Mouse (Mus musculus) gastrocnemius, postnatal 25 days (tissue): Measurements from ENCODE around the gene Itpr2. TPM values are rescaled to one million over a fixed set of nuclear protein-coding genes. Genes with fewer than 3 reads are reported as not detected.
A peak's percentile ranks its signal among the peaks of the same experiment; 100 is the strongest.

Experiments used
- DNase-seq: peaks from one replicate; pipeline ENCODE4 v3.0.0; 2022
- total RNA-seq, 2 experiments: library from RNA; stranded (reverse); gene quantifications; 1 replicate in 1 of 2; 2 replicates in 1 of 2; pipeline ENCODE4 v1.2.3; 2021

Gene Itpr2
- total RNA-seq, 2 experiments from 2014 or later: 8.5 to 9.4 TPM

DNA sequence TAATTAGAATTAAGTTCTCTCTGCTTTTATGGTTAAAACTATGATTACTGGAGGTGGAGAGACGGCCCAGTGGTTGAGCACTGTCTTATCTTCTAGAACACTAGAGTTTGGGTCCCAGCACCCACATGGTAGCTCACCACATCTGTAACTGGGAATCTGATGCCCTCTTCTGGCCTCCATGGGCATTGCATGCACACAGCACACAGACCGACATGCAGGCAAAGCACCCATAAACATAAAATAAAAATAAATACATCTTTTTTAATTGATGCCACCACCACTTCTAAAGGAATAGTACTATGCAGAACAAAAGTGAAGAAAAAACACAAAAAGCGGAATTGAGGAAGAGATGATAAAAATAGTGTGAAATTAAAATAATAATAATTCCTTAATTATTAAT, 243.8 kb downstream of the Itpr2 start:
- no peak for DNase-seq

GRCm38 (mm10) chr6:146256947-146257670, 244.9 kb downstream of the Itpr2 start:
- DNase-seq: no peak

DNA sequence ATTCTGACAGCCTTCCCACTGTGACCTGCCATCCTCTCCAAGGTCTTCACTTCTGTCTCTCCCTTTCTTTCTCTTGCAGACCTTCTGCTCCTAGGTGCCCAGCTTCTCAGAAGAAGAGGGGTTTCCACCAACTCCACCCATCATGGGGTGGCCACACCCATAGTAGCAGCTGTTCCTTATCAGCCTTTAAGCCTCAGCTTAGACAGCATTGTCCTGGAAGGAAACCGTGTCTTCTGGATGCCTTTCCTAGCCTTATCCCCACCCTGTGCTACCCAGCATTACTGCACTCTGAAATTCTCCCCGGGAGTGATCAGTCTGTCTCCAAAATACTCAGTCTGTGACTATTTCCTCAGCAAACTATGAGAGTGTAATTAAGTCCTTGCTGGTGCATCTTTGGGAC, 245.6 kb downstream of the Itpr2 start:
- DNase-seq: no peak

DNA sequence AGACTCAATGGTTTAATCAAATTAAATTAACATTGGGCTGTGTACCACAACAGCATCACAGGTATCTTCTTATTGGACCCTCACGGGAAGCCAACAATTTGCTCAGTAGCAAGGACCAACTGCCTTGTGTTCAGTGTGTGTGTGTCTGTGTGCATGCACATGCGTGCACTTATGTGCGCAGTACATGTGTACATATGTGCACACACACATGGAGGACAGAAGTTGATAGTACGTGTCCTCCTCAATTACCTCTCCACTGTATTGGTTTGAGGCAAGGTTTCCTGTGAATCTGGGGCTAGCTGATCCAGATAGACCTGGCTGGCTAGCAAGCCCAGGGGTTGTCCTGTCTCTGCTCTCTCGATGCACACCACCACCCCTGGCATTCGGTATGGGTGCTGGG, 246.4 kb downstream of the Itpr2 start:
- no peak for DNase-seq

GRCm38 (mm10) chr6:146254931-146255330, 247.1 kb downstream of the Itpr2 start:
- DNase-seq: no peak

GRCm38 (mm10) chr6:146254216-146254820, 247.7 kb downstream of the Itpr2 start:
- no peak for DNase-seq

- DNase-seq: no peak
Measured at GRCm38 (mm10) chr6:146249096-146249495, 252.9 kb downstream of the Itpr2 start.

DNA sequence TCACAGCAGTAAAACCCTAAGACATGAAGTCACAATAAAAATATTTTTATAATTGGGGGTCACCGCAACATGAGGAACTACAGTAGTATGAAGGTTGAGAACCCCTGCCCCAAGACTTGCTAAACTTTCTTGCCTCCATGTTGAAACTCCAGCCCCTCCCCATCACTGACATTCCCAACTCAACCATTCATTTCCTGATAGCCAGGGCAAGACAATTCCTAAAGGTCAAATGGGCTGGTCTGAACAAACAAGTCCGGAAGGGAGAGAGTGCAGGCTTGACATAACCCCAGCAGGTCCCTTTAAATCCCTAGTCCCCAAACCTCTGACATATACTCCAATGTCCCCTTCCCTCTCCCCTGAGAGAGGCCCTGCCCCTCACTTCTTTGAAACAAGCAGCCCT, 253.7 kb downstream of the Itpr2 start:
- no peak for DNase-seq

DNA sequence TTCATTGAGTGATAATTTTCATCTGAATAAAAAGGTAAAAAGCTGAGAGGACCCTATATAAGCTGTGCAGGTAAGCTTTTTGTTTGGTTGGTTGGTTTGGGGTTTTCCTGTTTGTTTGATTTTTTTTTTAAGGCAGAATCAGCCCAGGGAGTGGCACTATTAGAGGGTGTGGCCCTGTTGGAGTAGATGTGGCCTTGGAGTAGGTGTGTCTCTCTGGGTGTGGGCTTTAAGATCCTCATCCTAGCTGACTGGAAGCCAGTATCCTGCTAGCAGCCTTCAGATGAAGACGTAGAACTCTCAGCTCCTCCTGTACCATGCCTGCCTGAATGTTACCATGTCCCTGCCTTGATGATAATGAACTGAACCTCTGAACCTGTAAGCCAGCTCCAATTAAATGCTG, 254.1 kb downstream of the Itpr2 start:
- no peak for DNase-seq

DNA sequence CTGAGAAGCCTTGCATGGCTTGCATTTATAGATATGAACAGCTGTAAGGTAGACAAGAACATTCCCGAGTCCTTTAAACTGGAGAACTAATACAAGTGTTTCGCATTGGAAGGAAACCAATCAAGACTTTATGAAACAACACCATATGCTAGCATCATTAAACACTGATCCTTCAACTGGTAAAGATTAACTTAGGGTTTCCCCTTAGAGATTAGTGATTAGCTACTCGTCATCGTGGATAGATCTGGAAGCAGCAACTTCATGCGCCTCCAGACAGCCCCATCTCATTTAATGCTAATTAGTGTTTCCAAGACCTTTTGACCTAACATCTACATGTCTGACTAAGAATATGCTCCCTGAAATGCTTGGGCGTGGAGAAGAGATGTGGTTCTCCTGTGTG, 255.7 kb downstream of the Itpr2 start:
- no peak for DNase-seq

DNA sequence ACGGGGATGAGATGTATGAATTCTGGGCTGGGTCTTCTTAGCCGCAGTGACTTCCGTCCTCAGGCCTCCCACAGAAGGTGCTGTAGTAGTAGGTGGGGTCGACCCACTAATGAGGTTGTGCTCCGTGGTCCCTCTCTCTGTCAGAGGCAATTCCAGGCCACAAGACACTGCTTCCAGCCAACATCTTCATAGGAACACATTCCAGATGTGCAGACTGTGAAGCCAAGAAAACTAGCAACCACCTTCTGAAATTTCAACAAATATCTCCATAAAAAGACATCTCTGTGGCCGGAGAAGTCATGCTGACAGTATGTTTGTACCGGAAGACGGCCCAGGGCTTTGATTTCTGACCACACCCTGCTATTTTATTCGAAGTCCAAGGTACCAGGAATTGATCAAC, 256.1 kb downstream of the Itpr2 start:
- DNase-seq: peak; percentile 48

- DNase-seq: no peak
Measured at GRCm38 (mm10) chr6:146243068-146243467, 259.0 kb downstream of the Itpr2 start.

GRCm38 (mm10) chr6:146241336-146241735, 260.7 kb downstream of the Itpr2 start:
- no peak for DNase-seq

GRCm38 (mm10) chr6:146235165-146235564, 266.9 kb downstream of the Itpr2 start:
- DNase-seq: no peak

GRCm38 (mm10) chr6:146234417-146234816, 267.6 kb downstream of the Itpr2 start:
- no peak for DNase-seq

DNA sequence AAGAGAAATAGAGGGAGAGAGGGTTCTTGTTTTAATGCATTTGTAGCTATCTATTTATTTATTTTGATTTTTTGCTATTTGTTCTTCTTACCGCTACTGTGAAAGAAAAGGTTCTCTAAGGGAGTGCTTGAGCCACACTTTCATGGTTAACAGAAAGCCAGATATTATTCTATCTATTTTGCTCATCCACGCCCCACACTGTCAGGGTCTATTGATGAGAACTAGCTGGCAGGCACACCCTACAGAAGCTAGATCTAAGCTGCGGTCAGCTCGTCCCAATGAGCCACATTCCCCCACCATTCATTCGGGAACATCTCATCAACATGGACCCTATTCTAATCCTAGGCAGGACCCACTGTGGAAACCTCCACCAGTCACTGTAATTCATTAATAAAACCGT, 271.1 kb downstream of the Itpr2 start:
- DNase-seq: no peak

GRCm38 (mm10) chr6:146230373-146230788, 271.6 kb downstream of the Itpr2 start:
- no peak for DNase-seq

- DNase-seq: no peak
Measured at GRCm38 (mm10) chr6:146229967-146230366, 272.1 kb downstream of the Itpr2 start.

DNA sequence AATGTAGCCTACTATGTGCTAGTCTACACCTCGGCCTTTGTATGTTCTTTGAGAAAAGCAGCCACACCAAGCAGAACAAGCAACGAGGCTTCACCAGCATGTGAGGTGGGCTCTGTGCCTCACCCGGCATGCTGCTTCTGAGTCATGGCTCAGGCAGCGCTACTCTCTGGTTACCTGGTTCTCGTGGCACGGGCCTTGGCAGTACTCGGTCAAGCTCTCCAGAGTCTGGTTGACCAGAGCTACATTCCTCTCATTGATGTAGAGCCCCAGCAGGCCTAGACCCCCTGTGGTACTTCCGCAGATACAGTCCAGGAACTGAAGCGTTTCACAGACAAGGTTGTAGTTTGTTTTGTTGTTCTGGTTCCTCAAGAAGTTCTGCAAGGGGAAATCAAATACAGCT, 272.5 kb downstream of the Itpr2 start:
- DNase-seq: no peak

- DNase-seq: no peak
Measured at GRCm38 (mm10) chr6:146228048-146228447, 274.0 kb downstream of the Itpr2 start.

DNA sequence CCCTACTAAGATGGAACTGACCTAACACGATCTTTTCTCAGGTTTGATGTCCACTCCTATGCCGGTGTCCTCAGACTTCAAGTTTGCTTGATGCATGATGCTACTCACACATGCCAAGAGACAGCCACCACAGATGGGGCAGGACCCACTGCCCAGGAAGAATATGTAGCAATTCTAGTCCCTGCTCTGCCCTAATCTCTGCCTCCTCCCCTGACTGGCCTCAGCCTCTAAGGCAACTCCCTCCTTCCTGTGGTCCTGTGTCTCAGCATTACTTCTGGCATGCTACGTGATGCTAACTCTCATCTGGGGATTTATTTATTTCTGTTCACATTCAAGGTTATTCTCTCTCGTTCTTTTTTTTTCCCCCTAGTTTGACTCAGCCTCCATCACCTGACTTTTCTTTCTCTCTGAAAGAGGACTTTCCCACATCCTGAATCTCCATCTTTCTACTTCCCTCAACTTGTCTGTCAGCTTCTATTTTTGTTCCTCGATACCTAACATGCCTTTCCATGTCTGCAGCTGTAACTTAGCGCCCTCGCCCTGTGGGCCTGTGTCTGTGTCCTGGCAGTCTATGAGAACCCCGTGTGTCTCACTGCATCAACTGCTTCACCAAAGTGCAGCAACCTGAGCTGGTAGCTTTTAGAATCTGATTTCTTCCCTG, 279.5 kb downstream of the Itpr2 start:
- DNase-seq: no peak

DNA sequence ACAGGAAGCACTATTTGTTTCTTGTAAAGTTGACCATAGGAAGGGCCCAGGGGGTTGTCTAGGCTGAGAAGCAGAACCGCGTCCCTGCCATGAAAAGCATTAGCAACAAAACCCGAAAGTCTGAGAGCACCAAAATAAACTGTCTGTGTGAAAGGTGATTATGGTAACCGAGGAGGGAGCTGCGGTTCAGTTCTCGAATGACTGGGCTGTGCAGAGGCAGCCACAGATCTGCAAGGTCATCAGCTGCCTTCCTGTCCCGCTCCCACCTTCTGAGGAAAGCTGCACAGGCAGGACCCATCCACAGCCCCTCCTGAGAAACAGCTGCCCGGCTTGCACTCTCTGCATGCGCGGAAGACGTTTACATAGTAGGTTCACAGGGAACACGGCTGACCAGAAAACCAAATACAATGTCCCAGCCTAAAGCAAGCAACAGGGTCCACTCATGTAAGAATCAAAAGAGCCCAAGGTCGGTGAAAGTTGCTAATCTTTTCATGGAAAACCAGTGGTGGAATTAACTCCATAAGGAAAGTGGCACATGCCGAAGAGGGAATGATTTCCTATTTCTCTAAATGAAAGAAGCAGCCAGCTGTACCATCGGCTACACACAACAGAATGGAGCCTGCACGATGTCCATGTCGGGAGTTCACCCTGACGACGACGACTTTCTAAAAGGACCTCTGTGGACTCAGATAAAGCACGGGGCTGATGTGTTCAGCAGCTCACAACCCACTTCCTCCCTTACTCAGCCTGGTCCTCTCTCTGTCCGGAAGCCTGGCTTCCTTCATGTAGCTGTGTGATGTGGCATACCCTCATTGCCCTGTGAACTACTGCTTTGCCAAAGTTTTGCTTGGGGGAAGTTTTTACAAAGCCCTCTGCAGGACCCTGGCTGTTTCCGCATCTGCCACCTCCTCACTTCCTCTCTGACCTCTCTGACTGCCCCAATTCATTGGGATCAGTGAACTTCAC, 280.4 kb downstream of the Itpr2 start:
- no peak for DNase-seq
